20 mouse cellular contexts compared by ENCODE assay signal in genomic region chr4:25037260-25037659, GRCm38 (mm10).
"Had no signal": no experiment of that assay in that cellular context is flagged by ENCODE, and none has a peak within 500 bp of the region (broad histone marks: within the 10 kb centered on the region; RNA-seq: fewer than 3 reads in every experiment).

No protein-coding gene starts in this region.

- DNase-seq: lung, adult 2 months; lung, postnatal 14 days; lung, postnatal 36 days; midbrain, embryonic 14.5 days; retina, postnatal 1 day; right cerebral cortex, adult 18-20 months; right cerebral cortex, postnatal 25 days; right cerebral cortex, postnatal 4 days; spleen, adult 18-20 months; thymus, adult 18-20 months; thymus, postnatal 14 days; thymus, postnatal 36 days had no signal

- H3K36me3 ChIP-seq: midbrain, embryonic 10.5 days; midbrain, embryonic 12.5 days; neural tube, embryonic 13.5 days; neural tube, embryonic 15.5 days had no signal

- H3K27ac ChIP-seq: liver, embryonic 14.5 days; midbrain, embryonic 10.5 days; midbrain, embryonic 12.5 days; neural tube, embryonic 13.5 days; neural tube, embryonic 15.5 days had no signal

- H3K4me2 ChIP-seq: midbrain, embryonic 12.5 days; neural tube, embryonic 13.5 days; neural tube, embryonic 15.5 days had no signal

- H3K4me1 ChIP-seq: midbrain, embryonic 10.5 days; midbrain, embryonic 12.5 days; neural tube, embryonic 13.5 days; neural tube, embryonic 15.5 days had no signal

- H3K9ac ChIP-seq: liver, embryonic 14.5 days; midbrain, embryonic 12.5 days; neural tube, embryonic 13.5 days; neural tube, embryonic 15.5 days had no signal

- ATAC-seq: lung, postnatal 0 days; midbrain, embryonic 16.5 days had no signal

- H3K4me3 ChIP-seq: midbrain, embryonic 10.5 days; midbrain, embryonic 12.5 days; myocyte; neural tube, embryonic 13.5 days; neural tube, embryonic 15.5 days had no signal

- H3K27me3 ChIP-seq: midbrain, embryonic 12.5 days; neural tube, embryonic 13.5 days; neural tube, embryonic 15.5 days had no signal
